Mouse (Mus musculus): Measurements from ENCODE around the gene Pde7b.

GRCm38 (mm10) chr10:20543121-20543520, 181.8 kb downstream of the Pde7b start:
- TF ChIP-seq POLR2A (IDR thresholded peaks at IDR 0.05; ENCODE audit: low read depth, low read length) (no peak), MAZ (IDR thresholded peaks at IDR 0.05; ENCODE audit: low read depth, low read length) (no peak), MAFK (IDR thresholded peaks at IDR 0.05; ENCODE audit: insufficient replicate concordance, low read length) (no peak), CTCF (conservative IDR thresholded peaks at IDR 0.05 in 1 of 2, IDR thresholded peaks at IDR 0.05 in 1 of 2; ENCODE audit: low read depth in 2 of 2, low read length in 2 of 2) (no peak), EP300 (IDR thresholded peaks at IDR 0.05; ENCODE audit: low read length) (no peak), USF1 (IDR thresholded peaks at IDR 0.05; ENCODE audit: low read depth, low read length) (no peak), NRF1 (IDR thresholded peaks at IDR 0.05; ENCODE audit: low read depth, low read length) (no peak), ELF1 (IDR thresholded peaks at IDR 0.05; ENCODE audit: low read depth, low read length) (no peak), ETS1 (conservative IDR thresholded peaks at IDR 0.05; ENCODE audit: low read depth, low read length) (no peak), TCF12 (IDR thresholded peaks at IDR 0.05; ENCODE audit: low read depth, low read length) (no peak)

Data from CH12.LX (cell line).